Mouse (Mus musculus) G1E (cell line): ENCODE data around the gene Coro2a. TPM values are rescaled to one million over a fixed set of nuclear protein-coding genes. Genes with fewer than 3 reads are reported as not detected.
"Not testable (repeated sequence)": the region's sequence is repeated elsewhere in the genome, so short reads cannot be mapped to it uniquely, and the experiment has no call there.

Experiments used
- ATAC-seq: 2 replicates; pipeline ENCODE4 v1.8.0; 2016; ENCODE audit warnings: mild to moderate bottlenecking; ENCODE audit not compliant: insufficient number of reproducible peaks, poor library complexity, low FRiP score, severe bottlenecking; ENCODE audit errors: extremely low read depth
- DNase-seq: peaks from one replicate; pipeline ENCODE4 v3.0.0; 2012; ENCODE audit warnings: low spot score
- H3K27me3 ChIP-seq: 2 replicates; pipeline ENCODE4 v1.6.1; 2012; ENCODE audit warnings: mild to moderate bottlenecking, low read length, inconsistent platforms; ENCODE audit not compliant: insufficient read depth
- H3K36me3 ChIP-seq: replicated peaks from 2 replicates; pipeline ENCODE3; 2012; ENCODE audit warnings: mild to moderate bottlenecking, inconsistent platforms
- H3K4me1 ChIP-seq: 2 replicates; pipeline ENCODE4 v1.6.1; 2012; ENCODE audit warnings: low read depth, low read length, inconsistent platforms, mixed read lengths; ENCODE audit not compliant: insufficient read depth
- H3K4me3 ChIP-seq: 2 replicates; pipeline ENCODE4 v1.5.1; 2012; ENCODE audit warnings: low read depth, mild to moderate bottlenecking, inconsistent platforms, low read length, moderate library complexity, mixed read lengths
- H3K9me3 ChIP-seq: replicated peaks from 2 replicates; pipeline ENCODE4 v1.6.1; 2012; ENCODE audit warnings: inconsistent platforms
- CTCF ChIP-seq: IDR thresholded peaks from 2 replicates; pipeline ENCODE4 v1.5.1; 2012; ENCODE audit warnings: low read depth, low read length, inconsistent platforms, mixed read lengths
- GATA1 ChIP-seq: IDR thresholded peaks from 2 replicates; pipeline ENCODE4 v1.6.1; 2012; ENCODE audit warnings: borderline replicate concordance, low read length, inconsistent platforms, mixed read lengths
- GATA2 ChIP-seq: IDR thresholded peaks from 2 replicates; pipeline ENCODE4 v1.6.1; 2012; ENCODE audit warnings: low read depth, low read length, inconsistent platforms, borderline replicate concordance
- POLR2AphosphoS5 ChIP-seq: IDR thresholded peaks from 2 replicates; pipeline ENCODE4 v1.6.1; 2012; ENCODE audit warnings: low read depth, low read length, inconsistent platforms; ENCODE audit not compliant: insufficient replicate concordance
- TAL1 ChIP-seq: conservative IDR thresholded peaks from 2 replicates; pipeline ENCODE4 v1.6.1; 2012; ENCODE audit warnings: low read depth, low read length, inconsistent platforms, mixed read lengths
- polyA plus RNA-seq: library from polyadenylated mRNA; stranded (reverse); fragments of >175 nt; gene quantifications from 2 replicates; pipeline ENCODE4 v1.2.3, GENCODE M21; 2012
- total RNA-seq, 2 experiments: library from RNA; stranded (forward) in 1 of 2; stranded (reverse) in 1 of 2; fragments of 200-1000 nt in 1 of 2; fragments of >200 nt in 1 of 2; fragmentation: Nextera tagmentation in 1 of 2; gene quantifications; 2 replicates each; pipeline ENCODE4 v1.2.3; 2014 to 2017

Coro2a gene
- total and polyA plus RNA-seq, 3 experiments = 79.5 to 501 (median 158) TPM

GRCm38 (mm10) chr4:46601258-46601843 is 651 bp downstream of the Coro2a start:
- ATAC-seq (no peak), DNase-seq (peak; percentile 63)
- Histone ChIP-seq H3K27me3 (no peaks in the 10 kb centered on the region; the same call in 1 of the 2 replicates), H3K4me1 (peaks cover 82% of the 10 kb centered on the region), H3K36me3 (peaks cover 60% of the 10 kb centered on the region), H3K9me3 (no peaks in the 10 kb centered on the region), H3K4me3 (peak overlapping the region; percentile 84)
- TF ChIP-seq POLR2AphosphoS5 (no peak), GATA2 (no peak), GATA1 (no peak), TAL1 (no peak), CTCF (no peak)

DNA sequence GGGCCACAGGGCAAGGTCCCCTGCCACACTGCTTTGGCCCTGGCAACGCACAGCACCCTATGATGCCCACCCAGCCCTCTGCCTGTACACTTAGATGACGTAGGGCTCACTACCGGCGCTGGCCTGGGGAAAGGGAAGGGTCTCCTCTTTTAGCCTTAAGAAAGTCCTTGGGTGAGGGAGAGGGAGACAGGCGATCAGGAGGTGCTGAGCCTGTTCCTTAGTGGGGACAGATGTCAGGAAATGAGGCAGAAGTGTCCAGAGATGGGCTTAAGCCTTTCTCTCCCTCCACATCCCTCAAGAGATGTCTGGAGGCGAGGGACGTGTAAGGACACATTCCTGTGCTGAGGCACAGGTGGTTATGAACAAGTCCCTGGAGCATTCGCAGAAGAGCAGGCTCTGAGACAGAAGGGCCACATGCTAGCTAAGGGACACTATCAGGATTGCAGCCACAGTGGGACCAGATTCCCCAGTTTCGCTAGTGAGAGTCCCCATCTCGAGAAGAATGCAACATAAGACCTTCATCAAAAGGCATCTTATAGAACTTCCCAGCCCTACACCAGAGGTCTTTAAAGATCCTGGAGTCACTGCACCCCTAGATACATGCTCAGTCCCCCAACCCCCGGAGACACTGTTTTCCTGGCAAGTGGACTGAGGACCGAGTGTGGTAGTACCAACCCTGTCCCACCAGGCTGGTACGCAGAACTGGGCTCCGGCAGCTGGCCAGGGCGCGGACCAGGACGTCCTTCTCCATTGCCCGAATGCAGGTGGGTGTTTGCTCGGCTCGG is 1.3 kb downstream of the Coro2a start:
- Histone ChIP-seq H3K4me3 (peak overlapping the region; percentile 84), H3K4me1 (peaks cover 88% of the 10 kb centered on the region), H3K9me3 (no peaks in the 10 kb centered on the region), H3K27me3 (no peaks in the 10 kb centered on the region; the same call in 1 of the 2 replicates), H3K36me3 (peaks cover 61% of the 10 kb centered on the region)
- DNase-seq (no peak), ATAC-seq (no peak)
- no peak for TF ChIP-seq GATA1
- no peak for TF ChIP-seq CTCF
- no peak for TF ChIP-seq GATA2
- no peak for TF ChIP-seq TAL1
- no peak for TF ChIP-seq POLR2AphosphoS5

DNA sequence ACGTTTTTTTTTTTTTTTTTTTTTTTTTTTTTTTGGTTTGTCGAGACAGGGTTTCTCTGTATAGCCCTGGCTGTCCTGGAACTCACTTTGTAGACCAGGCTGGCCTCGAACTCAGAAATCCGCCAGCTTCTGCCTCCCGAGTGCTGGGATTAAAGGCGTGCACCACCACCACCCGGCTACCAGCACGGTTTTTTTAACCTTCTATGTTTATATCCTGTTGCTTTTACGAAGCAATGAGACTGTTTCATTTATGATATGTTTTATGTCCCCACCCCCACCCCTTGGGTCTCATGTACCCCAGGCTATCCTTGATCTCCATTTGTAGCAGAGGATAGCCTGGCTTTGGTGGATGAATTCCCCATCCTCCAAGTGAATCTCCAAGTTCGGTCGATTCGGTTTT is 2.4 kb downstream of the Coro2a start:
- Histone ChIP-seq H3K4me1 (peaks cover 87% of the 10 kb centered on the region), H3K36me3 (peaks cover 52% of the 10 kb centered on the region), H3K4me3 (peak overlapping the region; percentile 84)
- not testable (repeated sequence) for ATAC-seq, H3K27me3 ChIP-seq, H3K9me3 ChIP-seq, DNase-seq

DNA sequence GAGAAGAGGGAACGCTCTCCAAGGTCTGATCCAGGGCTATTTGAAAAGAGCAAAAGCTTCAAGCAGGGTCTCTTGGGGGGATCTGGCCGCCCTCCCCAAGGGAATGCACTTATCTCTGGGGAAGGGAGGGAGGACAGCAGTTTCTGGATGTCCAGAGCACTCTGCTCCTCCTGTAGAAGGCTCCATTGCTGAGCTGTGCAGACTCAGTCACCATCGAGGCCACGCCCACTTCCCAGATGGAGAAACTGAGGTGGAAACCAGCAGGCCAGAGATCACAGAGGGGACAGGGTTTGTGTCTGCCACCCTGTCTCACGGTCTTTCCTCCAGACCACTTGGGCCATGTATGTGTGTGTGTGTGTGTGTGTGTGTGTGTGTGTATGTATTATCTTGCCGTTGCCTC is 3.0 kb downstream of the Coro2a start:
- no peaks in the 10 kb centered on the region for H3K9me3 ChIP-seq
- peaks cover 55% of the 10 kb centered on the region for H3K36me3 ChIP-seq
- ATAC-seq (no peak), DNase-seq (no peak)
- H3K4me3 ChIP-seq = peak overlapping the region; percentile 67; the same call in 1 of the 2 replicates
- no peaks in the 10 kb centered on the region for H3K27me3 ChIP-seq
- peaks cover 85% of the 10 kb centered on the region for H3K4me1 ChIP-seq
- TF ChIP-seq GATA2 = no peak
- no peak for TF ChIP-seq GATA1
- TF ChIP-seq CTCF = no peak
- TF ChIP-seq POLR2AphosphoS5 = no peak
- TF ChIP-seq TAL1 = no peak

- TF ChIP-seq POLR2AphosphoS5 (no peak), CTCF (no peak), GATA2 (no peak), GATA1 (no peak), TAL1 (no peak)
- Histone ChIP-seq H3K36me3 (peaks cover 61% of the 10 kb centered on the region), H3K4me1 (peaks cover 85% of the 10 kb centered on the region), H3K9me3 (no peaks in the 10 kb centered on the region), H3K4me3 (peak overlapping the region; percentile 66; the same call in 1 of the 2 replicates), H3K27me3 (no peaks in the 10 kb centered on the region)
- ATAC-seq = 0 out of 2 replicates have a peak, but pooled peaks have one; percentile 19
- no peak for DNase-seq
Measured at GRCm38 (mm10) chr4:46598111-46598510, 3.9 kb downstream of the Coro2a start.

DNA sequence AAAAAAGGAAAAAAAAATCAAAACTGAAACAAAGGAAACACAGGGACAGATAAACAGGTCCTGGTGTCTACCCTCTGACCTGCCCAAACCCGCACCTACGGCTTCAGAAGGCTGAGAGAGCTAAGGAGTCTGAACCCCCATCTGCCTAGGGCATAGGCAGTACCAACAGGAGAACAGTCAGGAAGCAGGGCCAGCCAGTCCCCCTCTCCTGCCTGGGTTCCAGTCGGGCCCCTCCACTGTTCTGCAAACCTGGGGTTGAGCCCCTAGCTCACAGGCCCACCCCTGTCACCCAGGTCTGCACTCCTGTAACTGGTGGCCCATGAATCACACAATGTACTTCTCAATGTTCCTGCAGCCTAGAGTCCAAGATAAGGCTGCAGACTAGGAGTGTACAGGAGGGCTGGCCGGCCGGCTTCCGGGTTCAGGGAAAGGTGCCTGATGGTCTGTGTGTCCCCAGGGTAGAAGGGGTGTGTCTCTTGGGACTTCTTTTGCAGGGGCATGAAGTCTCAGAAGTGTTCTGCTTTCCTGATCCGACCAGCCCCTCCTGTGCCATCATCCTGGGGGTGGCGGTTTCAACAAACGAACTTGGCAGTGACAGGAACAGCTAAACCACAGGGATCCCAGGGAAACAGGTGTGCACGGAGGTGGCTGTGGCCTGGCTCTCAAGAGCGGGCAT is 4.6 kb downstream of the Coro2a start:
- DNase-seq = no peak
- TF ChIP-seq CTCF (no peak), TAL1 (no peak), POLR2AphosphoS5 (no peak), GATA1 (no peak), GATA2 (no peak)

More for the DNA sequence above, 4.6 kb downstream of the Coro2a start:
- ATAC-seq = peak; percentile 24
- Histone ChIP-seq H3K27me3 (no peaks in the 10 kb centered on the region), H3K9me3 (no peaks in the 10 kb centered on the region), H3K4me3 (peak overlapping the region; percentile 66; the same call in 1 of the 2 replicates), H3K36me3 (peaks cover 68% of the 10 kb centered on the region), H3K4me1 (peaks cover 85% of the 10 kb centered on the region)
